Mouse (Mus musculus): ENCODE data around the gene Sfr1.

The Sfr1 gene

DNA sequence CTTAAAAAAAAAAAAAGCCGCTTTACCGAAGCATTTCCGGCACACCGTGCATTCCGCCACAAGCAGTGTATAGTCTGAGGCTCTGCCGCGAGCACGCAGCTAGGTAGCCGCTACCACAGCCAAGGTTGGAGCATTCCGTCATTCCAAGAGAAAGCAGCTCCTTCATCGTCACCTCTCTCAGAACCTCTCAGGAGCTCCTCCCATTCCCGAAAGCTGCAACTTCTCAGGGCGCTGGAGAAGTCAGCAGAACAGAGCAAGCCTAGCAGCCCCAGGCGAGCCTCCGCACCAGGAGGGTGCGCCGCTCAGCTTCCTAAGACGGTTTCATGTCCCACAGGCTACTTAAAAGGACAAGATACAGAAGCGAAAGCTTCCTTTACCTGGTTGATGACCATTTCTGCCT is 24.1 kb downstream of the Sfr1 start:
- TF ChIP-seq POU5F1 (IDR thresholded peaks at IDR 0.05; ENCODE audit: borderline replicate concordance, low read length) (no peak), NANOG (IDR thresholded peaks at IDR 0.05; ENCODE audit: borderline replicate concordance, low read length) (no peak), CTCF (conservative IDR thresholded peaks at IDR 0.05; ENCODE audit: low read length) (no peak)
- Histone ChIP-seq H3K4me3 (replicated peaks; ENCODE audit: low read length) (peak overlapping the region; percentile 57), H3K27me3 (ENCODE audit: insufficient read depth, low read length) (peaks cover 15% of the 10 kb centered on the region)

DNA sequence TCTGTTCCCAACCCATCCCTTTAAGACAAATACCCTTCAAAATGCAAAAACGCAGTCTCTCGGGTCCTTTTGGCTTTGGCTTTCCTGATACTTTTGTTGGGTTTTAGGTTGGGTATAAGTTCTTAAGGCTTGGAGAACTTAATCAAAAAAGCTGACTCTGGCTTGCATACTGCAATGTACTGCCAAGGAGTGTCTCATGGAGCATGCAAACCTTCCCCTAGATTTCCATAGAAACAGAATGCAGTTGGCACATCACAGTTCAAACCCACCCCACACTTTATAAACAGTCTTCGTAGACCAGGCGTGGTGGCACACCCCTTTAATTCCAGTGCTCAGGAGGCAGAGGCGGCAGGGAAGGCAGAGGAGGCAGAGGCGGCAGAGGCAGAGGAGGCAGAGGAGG is 46.4 kb downstream of the Sfr1 start:
- Histone ChIP-seq H3K27me3 (ENCODE audit: insufficient read depth, low read length) (no peaks in the 10 kb centered on the region), H3K4me3 (replicated peaks; ENCODE audit: low read length) (no peak overlapping the region), H3K9me3 (ENCODE audit: low read length) (no peaks in the 10 kb centered on the region), H3K4me1 (replicated peaks; ENCODE audit: low read depth, low read length) (no peaks in the 10 kb centered on the region; the same call in 1 of the 2 replicates), H3K36me3 (ENCODE audit: insufficient read depth, low read length) (no peaks in the 10 kb centered on the region)
- TF ChIP-seq POU5F1 (IDR thresholded peaks at IDR 0.05; ENCODE audit: borderline replicate concordance, low read length): no peak
- TF ChIP-seq CTCF (conservative IDR thresholded peaks at IDR 0.05; ENCODE audit: low read length): no peak
- TF ChIP-seq NANOG (IDR thresholded peaks at IDR 0.05; ENCODE audit: borderline replicate concordance, low read length): no peak

More for the DNA sequence above, 24.1 kb downstream of the Sfr1 start:
- Histone ChIP-seq H3K36me3 (ENCODE audit: insufficient read depth, low read length) (no peaks in the 10 kb centered on the region), H3K9me3 (ENCODE audit: low read length) (no peaks in the 10 kb centered on the region), H3K4me1 (replicated peaks; ENCODE audit: low read depth, low read length) (peaks cover 6% of the 10 kb centered on the region)

DNA sequence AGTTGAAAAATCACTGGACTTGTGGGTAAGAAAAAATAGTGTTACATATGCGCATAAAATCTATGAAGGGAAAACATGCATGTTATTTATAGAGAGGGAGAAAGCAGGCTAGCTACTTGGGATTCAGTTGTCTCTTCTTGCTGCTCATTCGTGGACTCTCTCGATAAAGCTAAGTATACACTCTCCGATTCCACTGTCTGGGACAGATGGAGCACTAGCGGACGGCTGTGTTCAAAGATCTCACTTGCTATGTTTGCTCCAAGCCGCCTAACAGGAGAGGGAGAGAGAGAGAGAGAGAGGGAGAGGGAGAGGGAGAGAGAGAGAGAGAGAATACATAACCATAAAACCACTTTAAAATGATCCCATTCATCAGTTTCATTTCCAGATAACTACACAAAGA is 48.7 kb downstream of the Sfr1 start:
- no peaks in the 10 kb centered on the region for H3K9me3 ChIP-seq (ENCODE audit: low read length)
- no peaks in the 10 kb centered on the region for H3K27me3 ChIP-seq (ENCODE audit: insufficient read depth, low read length)
- no peaks in the 10 kb centered on the region for H3K36me3 ChIP-seq (ENCODE audit: insufficient read depth, low read length)
- no peak for TF ChIP-seq NANOG (IDR thresholded peaks at IDR 0.05; ENCODE audit: borderline replicate concordance, low read length)
- no peak for TF ChIP-seq CTCF (conservative IDR thresholded peaks at IDR 0.05; ENCODE audit: low read length)
- TF ChIP-seq POU5F1 (IDR thresholded peaks at IDR 0.05; ENCODE audit: borderline replicate concordance, low read length): no peak
- H3K4me1 ChIP-seq (replicated peaks; ENCODE audit: low read depth, low read length): peaks cover 6% of the 10 kb centered on the region
- H3K4me3 ChIP-seq (replicated peaks; ENCODE audit: low read length): no peak overlapping the region

DNA sequence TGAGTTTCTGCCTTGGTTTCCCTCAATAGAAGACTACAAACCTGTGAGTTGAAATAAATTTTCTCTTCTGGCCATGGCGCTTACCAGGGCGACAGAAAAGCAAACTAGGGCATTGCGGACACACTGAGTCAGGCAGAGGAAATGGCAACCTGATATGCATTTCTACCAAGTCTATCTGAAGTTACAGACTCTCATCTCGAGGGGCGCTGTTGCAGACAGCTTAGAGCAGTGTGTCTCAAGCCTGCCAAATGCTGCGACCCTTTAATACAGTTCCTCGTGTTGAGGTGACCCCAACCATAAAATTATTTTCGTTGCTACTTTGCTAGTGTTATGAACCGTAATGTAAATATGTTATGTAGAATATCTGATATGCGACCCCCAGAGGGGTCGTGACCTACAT is 49.5 kb downstream of the Sfr1 start:
- Histone ChIP-seq H3K4me1 (replicated peaks; ENCODE audit: low read depth, low read length) (peaks cover 6% of the 10 kb centered on the region), H3K36me3 (ENCODE audit: insufficient read depth, low read length) (no peaks in the 10 kb centered on the region), H3K9me3 (ENCODE audit: low read length) (no peaks in the 10 kb centered on the region), H3K4me3 (replicated peaks; ENCODE audit: low read length) (no peak overlapping the region), H3K27me3 (ENCODE audit: insufficient read depth, low read length) (no peaks in the 10 kb centered on the region)
- peak; percentile 38 for TF ChIP-seq CTCF (conservative IDR thresholded peaks at IDR 0.05; ENCODE audit: low read length)
- TF ChIP-seq POU5F1 (IDR thresholded peaks at IDR 0.05; ENCODE audit: borderline replicate concordance, low read length): no peak
- TF ChIP-seq NANOG (IDR thresholded peaks at IDR 0.05; ENCODE audit: borderline replicate concordance, low read length): no peak

DNA sequence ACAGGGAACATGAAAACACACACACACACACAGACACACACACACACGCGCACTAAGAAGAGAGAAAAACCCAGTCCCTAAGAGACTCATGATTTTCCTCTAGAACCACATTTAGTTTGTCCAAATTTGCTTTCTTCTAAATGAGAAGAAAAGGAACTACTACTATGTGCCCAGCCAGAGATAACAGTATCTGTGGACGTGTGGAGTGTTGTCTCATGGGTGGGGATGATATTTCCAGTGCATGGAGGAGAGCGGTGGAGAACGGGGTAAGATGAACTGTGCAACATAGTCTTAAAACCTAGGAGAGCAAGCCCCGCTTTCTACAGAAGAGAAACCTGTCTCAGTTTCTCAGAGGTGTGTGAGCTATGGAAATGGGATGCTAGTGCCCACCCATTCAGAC is 52.4 kb downstream of the Sfr1 start:
- no peaks in the 10 kb centered on the region for H3K9me3 ChIP-seq (ENCODE audit: low read length)
- no peak overlapping the region for H3K4me3 ChIP-seq (replicated peaks; ENCODE audit: low read length)
- TF ChIP-seq POU5F1 (IDR thresholded peaks at IDR 0.05; ENCODE audit: borderline replicate concordance, low read length) (no peak), CTCF (conservative IDR thresholded peaks at IDR 0.05; ENCODE audit: low read length) (no peak), NANOG (IDR thresholded peaks at IDR 0.05; ENCODE audit: borderline replicate concordance, low read length) (no peak)
- peaks cover 8% of the 10 kb centered on the region for H3K4me1 ChIP-seq (replicated peaks; ENCODE audit: low read depth, low read length)
- peaks cover 3% of the 10 kb centered on the region; the same call in 1 of the 2 replicates for H3K27me3 ChIP-seq (ENCODE audit: insufficient read depth, low read length)
- no peaks in the 10 kb centered on the region for H3K36me3 ChIP-seq (ENCODE audit: insufficient read depth, low read length)
